Mouse (Mus musculus) ovary, postnatal 14 days (tissue): Measurements from ENCODE around the gene Gm28897.
"Not testable (repeated sequence)": the region's sequence is repeated elsewhere in the genome, so short reads cannot be mapped to it uniquely, and the experiment has no call there.

Source experiments
- DNase-seq: peaks from one replicate; pipeline ENCODE4 v3.0.0; 2022; ENCODE audit warnings: low spot score

Gene Gm28897

DNA sequence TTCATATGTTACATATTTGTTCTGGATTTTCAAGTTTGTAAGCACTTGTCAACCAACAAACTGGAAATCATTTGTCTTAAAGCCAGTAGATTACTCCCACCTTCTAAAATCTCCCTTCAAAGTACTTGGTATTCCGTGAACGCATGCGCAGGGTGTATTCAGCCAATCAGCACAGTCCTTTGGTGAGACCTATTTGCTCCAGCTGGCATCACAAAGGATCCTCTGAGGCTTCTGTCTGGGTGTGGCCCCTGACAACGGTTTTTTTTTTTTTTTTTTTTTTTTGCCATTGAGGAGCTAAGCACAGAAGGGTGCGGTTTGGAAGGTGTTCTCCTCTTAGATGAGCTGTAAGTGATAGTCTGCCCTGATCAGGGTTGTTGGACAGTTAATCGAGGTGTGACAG lies at the start of gene Gm28897:
Gm28897 (plus strand) TSS at position 301 of the 400 bp plus-strand sequence.
- not testable (repeated sequence) for DNase-seq
